In genomic region chr17:83854284-83854918, GRCm38 (mm10) we compare ENCODE assay signal across 8 mouse cellular contexts. TPM values are rescaled to one million over a fixed set of nuclear protein-coding genes. Genes with fewer than 3 reads are reported as not detected.
DNase-seq lines count a peak whose midpoint lies in the region; ATAC-seq lines count a peak whose summit lies in the region.

No protein-coding gene starts in this region.

- H3K4me3 ChIP-seq in forebrain, embryonic 11.5 days (ENCODE audit: low read depth, low read length), result no peak overlapping the region
- H3K4me3 ChIP-seq in forebrain, embryonic 16.5 days (replicated peaks; ENCODE audit: low read length), result no peak overlapping the region
- peak overlapping the region; percentile 63 for H3K4me3 ChIP-seq in megakaryocyte, embryonic 14.5 days (replicated peaks)

- no peaks in the 10 kb centered on the region for H3K27me3 ChIP-seq in forebrain, embryonic 11.5 days (ENCODE audit: control insufficient read depth, insufficient read depth, low read length)
- H3K27me3 ChIP-seq in forebrain, embryonic 16.5 days (replicated peaks; ENCODE audit: control insufficient read depth, insufficient read depth, low read length), result no peaks in the 10 kb centered on the region
- peaks cover 3% of the 10 kb centered on the region for H3K27me3 ChIP-seq in megakaryocyte, embryonic 14.5 days (replicated peaks)

- H3K4me1 ChIP-seq in forebrain, embryonic 11.5 days (replicated peaks; ENCODE audit: control insufficient read depth, insufficient read depth, low read length), result peaks cover 1% of the 10 kb centered on the region; the same call in 1 of the 2 replicates
- peaks cover under 1% of the 10 kb centered on the region for H3K4me1 ChIP-seq in forebrain, embryonic 16.5 days (replicated peaks; ENCODE audit: control insufficient read depth, insufficient read depth, low read length)
- H3K4me1 ChIP-seq in megakaryocyte, embryonic 14.5 days, result peaks cover 35% of the 10 kb centered on the region

- peak; percentile 63 for DNase-seq in forebrain, embryonic 11.5 days (ENCODE audit: low spot score)
- peak; percentile 49 for DNase-seq in urinary bladder, postnatal 14 days (ENCODE audit: low spot score)
- no peak for DNase-seq in urinary bladder, adult 18-20 months (ENCODE audit: low spot score in 2 of 2)
- peak; percentile 77 for DNase-seq in induced T-regulatory cell, adult 2 months (ENCODE audit: low read depth)
- no peak for DNase-seq in layer of hippocampus, adult 9-11 months
- DNase-seq in layer of hippocampus, postnatal 25 days (ENCODE audit: extremely low spot score in 1 of 2, low spot score in 1 of 2), result no peak

- no peaks in the 10 kb centered on the region for H3K9me3 ChIP-seq in forebrain, embryonic 11.5 days (ENCODE audit: control insufficient read depth, low read length)
- no peaks in the 10 kb centered on the region for H3K9me3 ChIP-seq in forebrain, embryonic 16.5 days (ENCODE audit: control insufficient read depth, low read length)
- no peaks in the 10 kb centered on the region for H3K9me3 ChIP-seq in megakaryocyte, embryonic 14.5 days

- peak; percentile 70 for ATAC-seq in forebrain, embryonic 11.5 days (replicated peaks; ENCODE audit: low FRiP score)
- ATAC-seq in forebrain, embryonic 16.5 days, result no peak

- no peak overlapping the region for H3K4me2 ChIP-seq in forebrain, embryonic 11.5 days (ENCODE audit: low read depth, low read length, severe bottlenecking)
- no peak overlapping the region for H3K4me2 ChIP-seq in forebrain, embryonic 16.5 days (ENCODE audit: low read length)

- no peak overlapping the region for H3K27ac ChIP-seq in forebrain, embryonic 11.5 days (ENCODE audit: low read depth, low read length)
- no peak overlapping the region for H3K27ac ChIP-seq in forebrain, embryonic 16.5 days (ENCODE audit: low read length)

- no peak overlapping the region for H3K9ac ChIP-seq in forebrain, embryonic 11.5 days (ENCODE audit: low read length)
- no peak overlapping the region for H3K9ac ChIP-seq in forebrain, embryonic 16.5 days (replicated peaks; ENCODE audit: low read depth, low read length)

- WGBS in forebrain, embryonic 11.5 days, result 45% methylated on average over 12 of the region's 12 CpGs
- 49% methylated on average over 12 of the region's 12 CpGs for WGBS in forebrain, embryonic 16.5 days

- no peaks in the 10 kb centered on the region for H3K36me3 ChIP-seq in forebrain, embryonic 11.5 days (ENCODE audit: control insufficient read depth, insufficient read depth, low read length)
- no peaks in the 10 kb centered on the region for H3K36me3 ChIP-seq in forebrain, embryonic 16.5 days (ENCODE audit: control insufficient read depth, insufficient read depth)
- H3K36me3 ChIP-seq in megakaryocyte, embryonic 14.5 days (replicated peaks; ENCODE audit: low read length), result no peaks in the 10 kb centered on the region

RNA-seq across cellular contexts. Expression of gene Haao, which starts 6.6 kb away (rescaled TPM):
- polyA plus RNA-seq in forebrain, embryonic 11.5 days (2014; fragmentation: Nextera tagmentation; extraction: Ambion mirVana), result not detected in 2 replicates
- 0.14 and 0.29 TPM in 2 replicates for polyA plus RNA-seq in forebrain, embryonic 16.5 days (2015; fragmentation: Nextera tagmentation; extraction: Ambion mirVana)
- polyA plus RNA-seq in megakaryocyte, embryonic 14.5 days (2012; ENCODE audit: insufficient read depth, low replicate concordance), result 1.9 TPM in 1 of 2 replicates, not detected in the other
- total RNA-seq in layer of hippocampus, postnatal 25 days (2021), result not detected

Comparison
In these comparisons a context has a peak if more than half of its experiments do, and no peak if none do; other contexts are left out.
1. DNase-seq: peak in forebrain, embryonic 11.5 days (single experiment), urinary bladder, postnatal 14 days (single experiment) and induced T-regulatory cell, adult 2 months (single experiment); none in urinary bladder, adult 18-20 months (0 of 2), layer of hippocampus, adult 9-11 months (single experiment) and layer of hippocampus, postnatal 25 days (0 of 2).